Mouse (Mus musculus): Measurements from ENCODE around the gene Luzp1. TPM values are rescaled to one million over a fixed set of nuclear protein-coding genes. Genes with fewer than 3 reads are reported as not detected.

Luzp1 gene
- polyA plus RNA-seq, 1 experiment from 2014 or later = 67.8 TPM

- no peak overlapping the region for H3K9ac ChIP-seq (ENCODE audit: low read length)
- no peak overlapping the region for H3K4me3 ChIP-seq (ENCODE audit: low read depth, low read length)
- no peaks in the 10 kb centered on the region for H3K27me3 ChIP-seq (ENCODE audit: control insufficient read depth, insufficient read depth, low read length)
- no peaks in the 10 kb centered on the region for H3K9me3 ChIP-seq (ENCODE audit: control insufficient read depth, low read length)
- TF ChIP-seq EP300 (optimal IDR thresholded peaks at IDR 0.05) = no peak
- peak; percentile 79 for TF ChIP-seq CTCF (IDR thresholded peaks at IDR 0.05; ENCODE audit: low read depth)
- no peak overlapping the region for H3K4me2 ChIP-seq (replicated peaks; ENCODE audit: low read depth)
- H3K4me1 ChIP-seq (replicated peaks; ENCODE audit: control insufficient read depth, insufficient read depth) = no peaks in the 10 kb centered on the region
- peak; percentile 71; the same call in 1 of the 2 replicates for ATAC-seq (ENCODE audit: low FRiP score, low TSS enrichment)
- H3K27ac ChIP-seq (replicated peaks) = no peak overlapping the region
- peak; percentile 53 for DNase-seq (ENCODE audit: low spot score)
- H3K36me3 ChIP-seq (ENCODE audit: control insufficient read depth, insufficient read depth, low read length) = no peaks in the 10 kb centered on the region
- 14% methylated on average over 4 of the region's 4 CpGs for WGBS
These were observed 56.9 kb downstream of the Luzp1 start for GRCm38 (mm10) chr4:136526412-136526811.

- H3K27me3 ChIP-seq (ENCODE audit: control insufficient read depth, insufficient read depth, low read length) = no peaks in the 10 kb centered on the region
- 78% methylated on average over 3 of the region's 3 CpGs for WGBS
These were observed 75.6 kb downstream of the Luzp1 start for GRCm38 (mm10) chr4:136545151-136545550.

GRCm38 (mm10) chr4:136546279-136547045 is 76.9 kb downstream of the Luzp1 start:
- WGBS = 53% methylated on average over 3 of the region's 3 CpGs
- no peak overlapping the region for H3K4me3 ChIP-seq (ENCODE audit: low read depth, low read length)
- no peak overlapping the region for H3K27ac ChIP-seq (replicated peaks)
- peaks cover 18% of the 10 kb centered on the region for H3K36me3 ChIP-seq (ENCODE audit: control insufficient read depth, insufficient read depth, low read length)
- H3K4me2 ChIP-seq (replicated peaks; ENCODE audit: low read depth) = no peak overlapping the region
- no peak overlapping the region for H3K9ac ChIP-seq (ENCODE audit: low read length)
- TF ChIP-seq CTCF (IDR thresholded peaks at IDR 0.05; ENCODE audit: low read depth) (no peak), EP300 (optimal IDR thresholded peaks at IDR 0.05) (no peak)
- no peaks in the 10 kb centered on the region for H3K4me1 ChIP-seq (replicated peaks; ENCODE audit: control insufficient read depth, insufficient read depth)
- H3K27me3 ChIP-seq (ENCODE audit: control insufficient read depth, insufficient read depth, low read length) = no peaks in the 10 kb centered on the region
- no peaks in the 10 kb centered on the region for H3K9me3 ChIP-seq (ENCODE audit: control insufficient read depth, low read length)
- no peak for ATAC-seq (ENCODE audit: low FRiP score, low TSS enrichment)
- DNase-seq (ENCODE audit: low spot score) = no peak

More at GRCm38 (mm10) chr4:136545151-136545550, 75.6 kb downstream of the Luzp1 start:
- no peak overlapping the region for H3K4me2 ChIP-seq (replicated peaks; ENCODE audit: low read depth)
- H3K9me3 ChIP-seq (ENCODE audit: control insufficient read depth, low read length) = no peaks in the 10 kb centered on the region
- ATAC-seq (ENCODE audit: low FRiP score, low TSS enrichment) = no peak
- TF ChIP-seq CTCF (IDR thresholded peaks at IDR 0.05; ENCODE audit: low read depth) (no peak), EP300 (optimal IDR thresholded peaks at IDR 0.05) (no peak)
- no peaks in the 10 kb centered on the region for H3K4me1 ChIP-seq (replicated peaks; ENCODE audit: control insufficient read depth, insufficient read depth)
- H3K4me3 ChIP-seq (ENCODE audit: low read depth, low read length) = no peak overlapping the region
- H3K27ac ChIP-seq (replicated peaks) = no peak overlapping the region
- H3K36me3 ChIP-seq (ENCODE audit: control insufficient read depth, insufficient read depth, low read length) = peaks cover 13% of the 10 kb centered on the region
- no peak for DNase-seq (ENCODE audit: low spot score)
- no peak overlapping the region for H3K9ac ChIP-seq (ENCODE audit: low read length)

- H3K36me3 ChIP-seq (ENCODE audit: control insufficient read depth, insufficient read depth, low read length) = peaks cover 21% of the 10 kb centered on the region
These were observed 78.2 kb downstream of the Luzp1 start for GRCm38 (mm10) chr4:136547721-136548120.

GRCm38 (mm10) chr4:136548381-136548801 is 78.8 kb downstream of the Luzp1 start:
- DNase-seq (ENCODE audit: low spot score) (no peak), ATAC-seq (ENCODE audit: low FRiP score, low TSS enrichment) (no peak)
- no peaks in the 10 kb centered on the region for H3K9me3 ChIP-seq (ENCODE audit: control insufficient read depth, low read length)
- no peak overlapping the region for H3K9ac ChIP-seq (ENCODE audit: low read length)
- no peak overlapping the region for H3K4me3 ChIP-seq (ENCODE audit: low read depth, low read length)
- H3K27ac ChIP-seq (replicated peaks) = no peak overlapping the region
- H3K27me3 ChIP-seq (ENCODE audit: control insufficient read depth, insufficient read depth, low read length) = no peaks in the 10 kb centered on the region
- no peak overlapping the region for H3K4me2 ChIP-seq (replicated peaks; ENCODE audit: low read depth)
- H3K36me3 ChIP-seq (ENCODE audit: control insufficient read depth, insufficient read depth, low read length) = peaks cover 21% of the 10 kb centered on the region
- 39% methylated on average over 1 of the region's 1 CpGs for WGBS
- TF ChIP-seq CTCF (IDR thresholded peaks at IDR 0.05; ENCODE audit: low read depth) = no peak
- no peak for TF ChIP-seq EP300 (optimal IDR thresholded peaks at IDR 0.05)
- H3K4me1 ChIP-seq (replicated peaks; ENCODE audit: control insufficient read depth, insufficient read depth) = no peaks in the 10 kb centered on the region

More at GRCm38 (mm10) chr4:136547721-136548120, 78.2 kb downstream of the Luzp1 start:
- ATAC-seq (ENCODE audit: low FRiP score, low TSS enrichment) (no peak), DNase-seq (ENCODE audit: low spot score) (no peak)
- WGBS = 76% methylated on average over 1 of the region's 1 CpGs
- Histone ChIP-seq H3K4me1 (replicated peaks; ENCODE audit: control insufficient read depth, insufficient read depth) (no peaks in the 10 kb centered on the region), H3K27me3 (ENCODE audit: control insufficient read depth, insufficient read depth, low read length) (no peaks in the 10 kb centered on the region), H3K9ac (ENCODE audit: low read length) (no peak overlapping the region), H3K4me2 (replicated peaks; ENCODE audit: low read depth) (no peak overlapping the region), H3K4me3 (ENCODE audit: low read depth, low read length) (no peak overlapping the region), H3K27ac (replicated peaks) (no peak overlapping the region), H3K9me3 (ENCODE audit: control insufficient read depth, low read length) (no peaks in the 10 kb centered on the region)
- TF ChIP-seq EP300 (optimal IDR thresholded peaks at IDR 0.05) (no peak), CTCF (IDR thresholded peaks at IDR 0.05; ENCODE audit: low read depth) (no peak)

- DNase-seq (ENCODE audit: low spot score) (no peak), ATAC-seq (ENCODE audit: low FRiP score, low TSS enrichment) (no peak)
- no peaks in the 10 kb centered on the region for H3K4me1 ChIP-seq (replicated peaks; ENCODE audit: control insufficient read depth, insufficient read depth)
- H3K4me3 ChIP-seq (ENCODE audit: low read depth, low read length) = no peak overlapping the region
- 55% methylated on average over 1 of the region's 1 CpGs for WGBS
- TF ChIP-seq EP300 (optimal IDR thresholded peaks at IDR 0.05) (no peak), CTCF (IDR thresholded peaks at IDR 0.05; ENCODE audit: low read depth) (no peak)
- H3K4me2 ChIP-seq (replicated peaks; ENCODE audit: low read depth) = no peak overlapping the region
- H3K27ac ChIP-seq (replicated peaks) = no peak overlapping the region
- H3K9ac ChIP-seq (ENCODE audit: low read length) = no peak overlapping the region
- H3K9me3 ChIP-seq (ENCODE audit: control insufficient read depth, low read length) = no peaks in the 10 kb centered on the region
- H3K36me3 ChIP-seq (ENCODE audit: control insufficient read depth, insufficient read depth, low read length) = peaks cover 30% of the 10 kb centered on the region
- H3K27me3 ChIP-seq (ENCODE audit: control insufficient read depth, insufficient read depth, low read length) = no peaks in the 10 kb centered on the region
These were observed 83.5 kb downstream of the Luzp1 start for GRCm38 (mm10) chr4:136553108-136553507.

All from stomach, postnatal 0 days (tissue).